Mouse (Mus musculus) ES-E14 (cell line): Measurements from ENCODE around the gene Mtor. TPM values are rescaled to one million over a fixed set of nuclear protein-coding genes. Genes with fewer than 3 reads are reported as not detected.

Source experiments
- DNase-seq: peaks from one replicate; pipeline ENCODE4 v3.0.0-alpha.2; 2013; ENCODE audit warnings: low read depth, low spot score
- H3K27ac ChIP-seq: 2 replicates; pipeline ENCODE4 v1.5.1; 2012; ENCODE audit warnings: low read depth, mild to moderate bottlenecking, low read length, moderate library complexity, mixed read lengths; ENCODE audit not compliant: poor library complexity, insufficient read depth, severe bottlenecking
- H3K36me3 ChIP-seq: 2 replicates; pipeline ENCODE4 v1.6.1; 2012; ENCODE audit warnings: mild to moderate bottlenecking, low read length, moderate library complexity, mixed read lengths; ENCODE audit not compliant: control insufficient read depth, poor library complexity, insufficient read depth, severe bottlenecking
- H3K4me1 ChIP-seq, 2 experiments: fragments of 150-350 bp in 1 of 2; sonication (generic) in 1 of 2; 2 replicates each; pipeline ENCODE4 v1.6.1; 2012; ENCODE audit warnings: low read length in 2 of 2, mild to moderate bottlenecking in 1 of 2, mixed read lengths in 1 of 2; ENCODE audit not compliant: control insufficient read depth in 2 of 2, insufficient read depth in 2 of 2, poor library complexity in 1 of 2
- H3K4me3 ChIP-seq, 2 experiments: fragments of 150-350 bp in 1 of 2; sonication (generic) in 1 of 2; 2 replicates each; pipeline ENCODE4 v1.5.1; 2012; ENCODE audit warnings: low read length in 2 of 2, low read depth in 1 of 2, mild to moderate bottlenecking in 1 of 2, mixed read lengths in 1 of 2; ENCODE audit not compliant: insufficient read depth in 1 of 2, poor library complexity in 1 of 2, severe bottlenecking in 1 of 2
- H3K9ac ChIP-seq: 2 replicates; pipeline ENCODE4 v1.6.1; 2012; ENCODE audit warnings: low read depth, mild to moderate bottlenecking, low read length, mixed read lengths; ENCODE audit not compliant: poor library complexity, insufficient read depth, severe bottlenecking
- H3K9me3 ChIP-seq: fragments of 150-350 bp; sonication (generic); 2 replicates; pipeline ENCODE4 v1.6.1; 2012; ENCODE audit warnings: low read depth, mild to moderate bottlenecking, low read length; ENCODE audit not compliant: control insufficient read depth, insufficient read depth
- CHD2 ChIP-seq: IDR thresholded peaks from 2 replicates; pipeline ENCODE4 v1.6.1; 2014; ENCODE audit warnings: mild to moderate bottlenecking, low read depth, low read length, inconsistent platforms
- HCFC1 ChIP-seq: IDR thresholded peaks from 2 replicates; pipeline ENCODE4 v1.6.1; 2012; ENCODE audit warnings: low read length, inconsistent platforms, borderline replicate concordance; ENCODE audit not compliant: insufficient read depth
- MAFK ChIP-seq: IDR thresholded peaks from 2 replicates; pipeline ENCODE4 v1.6.1; 2014; ENCODE audit warnings: mild to moderate bottlenecking, low read depth, low read length, inconsistent platforms; ENCODE audit not compliant: insufficient read depth
- ZC3H11A ChIP-seq: IDR thresholded peaks from 2 replicates; pipeline ENCODE4 v1.6.1; 2012; ENCODE audit warnings: low read depth, mild to moderate bottlenecking, inconsistent platforms, low read length, borderline replicate concordance
- ZNF384 ChIP-seq: IDR thresholded peaks from 2 replicates; pipeline ENCODE4 v1.6.1; 2012; ENCODE audit warnings: low read depth, low read length, inconsistent platforms
- in situ Hi-C, 2 experiments: fragments of 600-800 bp; cut with MboI; formaldehyde crosslinking; loops; one replicate each; pipeline ENCODE4 v1.15.1; 2025; ENCODE audit warnings: low sequenced_read_pairs in 2 of 2, inconsistent platforms in 1 of 2; ENCODE audit not compliant: unreplicated experiment in 2 of 2
- total RNA-seq: library from RNA; depleted of rRNA; stranded (reverse); fragments of 300-350 nt; gene quantifications from 2 replicates; pipeline ENCODE4 v1.2.3, GENCODE M21; 2012

Mtor gene
- total RNA-seq, 1 experiment = 37.6 TPM

DNA sequence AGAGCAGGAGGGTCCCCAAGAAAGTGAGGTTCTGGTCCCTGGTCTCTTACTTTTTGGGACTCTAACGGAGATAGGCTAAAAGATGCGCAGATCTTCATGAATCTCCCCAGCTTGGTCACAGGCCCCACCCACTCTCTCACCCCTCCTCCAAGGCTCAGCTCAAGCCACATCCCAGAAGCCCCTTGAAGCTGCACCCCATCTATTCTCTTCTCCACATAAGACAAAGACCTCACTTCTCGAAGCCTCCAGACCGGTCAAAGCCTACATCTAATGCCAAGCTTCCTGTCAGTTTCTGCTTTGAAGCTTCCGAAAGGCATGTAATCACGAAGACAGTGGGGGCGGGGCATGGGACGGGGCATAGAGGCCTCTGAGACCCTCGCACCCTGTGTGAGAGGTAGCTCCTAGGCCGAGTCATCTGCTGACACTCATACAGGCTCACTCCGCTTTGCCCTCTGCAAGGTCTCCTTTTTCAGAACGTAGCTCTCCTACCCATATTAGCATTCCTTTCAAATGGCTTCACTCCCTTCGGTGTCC lies 43.1 kb upstream of the Mtor start:
- Histone ChIP-seq H3K9me3 (no peaks in the 10 kb centered on the region), H3K4me1 (peaks cover 0 to 17% of the 10 kb centered on the region in 2 experiments; a peak in 2 of 4 replicates), H3K36me3 (no peaks in the 10 kb centered on the region), H3K9ac (no peak overlapping the region), H3K4me3 (peak overlapping the region; percentile 27 to 37; a peak in 3 of 4 replicates), H3K27ac (no peak overlapping the region)
- in situ Hi-C loops = no loop called here
- TF ChIP-seq ZC3H11A (no peak), HCFC1 (no peak), CHD2 (no peak), ZNF384 (no peak), MAFK (no peak)
- DNase-seq = peak; percentile 48

DNA sequence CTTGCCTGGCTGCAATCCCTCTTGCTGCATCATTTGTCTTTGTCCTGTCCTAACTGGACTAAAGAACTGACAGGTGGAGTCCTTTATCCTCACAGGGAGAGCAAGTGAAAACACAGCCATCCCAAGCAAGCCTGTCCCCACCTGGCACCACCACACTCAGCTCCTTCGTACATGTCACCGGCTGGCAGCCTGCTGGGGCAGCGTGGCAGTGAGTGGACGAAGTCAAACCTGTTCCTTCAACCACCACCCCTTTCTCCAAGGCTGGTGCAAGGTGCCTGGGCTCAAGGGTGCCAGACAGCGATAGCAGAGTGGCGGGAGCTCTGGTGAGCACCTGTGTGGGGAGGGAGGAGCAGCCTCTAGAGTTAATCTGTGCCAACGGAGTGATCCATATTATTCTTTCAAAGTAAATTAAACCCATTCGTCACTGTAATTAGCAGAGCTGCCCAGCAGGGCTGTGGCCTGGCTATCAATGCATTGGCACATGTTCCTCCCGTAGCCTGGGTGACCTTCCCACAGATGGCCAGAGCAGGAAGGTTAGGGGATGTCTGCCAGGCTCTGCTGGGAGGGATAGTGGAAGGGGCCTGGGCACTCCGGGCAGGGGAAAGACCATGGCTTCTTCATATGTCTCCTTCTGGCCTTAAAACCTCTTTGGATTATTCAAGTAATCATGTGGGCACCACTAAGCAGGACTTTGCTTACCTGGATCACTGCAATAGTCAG lies 40.0 kb upstream of the Mtor start:
- Histone ChIP-seq H3K4me3 (no peak overlapping the region), H3K4me1 (peaks cover 0 to 17% of the 10 kb centered on the region in 2 experiments; a peak in 2 of 4 replicates), H3K9ac (no peak overlapping the region), H3K9me3 (no peaks in the 10 kb centered on the region), H3K27ac (no peak overlapping the region), H3K36me3 (no peaks in the 10 kb centered on the region)
- DNase-seq = no peak
- in situ Hi-C loops = no loop called here
- TF ChIP-seq ZNF384 = no peak
- no peak for TF ChIP-seq ZC3H11A
- no peak for TF ChIP-seq MAFK
- no peak for TF ChIP-seq CHD2

DNA sequence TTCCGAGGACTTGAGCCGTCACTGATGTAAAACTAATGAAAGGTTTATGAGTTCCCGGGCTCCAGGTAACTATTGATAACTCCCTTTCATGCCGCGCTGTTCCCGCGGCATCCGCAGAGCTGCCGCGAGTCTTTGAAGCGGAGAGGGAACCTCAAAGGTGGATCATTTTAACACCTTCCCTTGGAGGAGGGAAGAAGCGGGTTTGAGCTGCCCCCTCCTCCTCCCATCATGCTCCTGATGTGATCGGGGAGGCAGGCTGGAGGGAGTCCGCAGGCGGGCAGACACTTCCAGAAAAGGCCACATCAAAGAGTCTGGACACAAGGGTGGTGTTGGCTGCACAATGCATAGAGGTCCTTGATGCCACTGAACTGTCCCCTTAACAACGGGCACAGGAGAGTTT lies 32.8 kb upstream of the Mtor start:
- Histone ChIP-seq H3K9me3 (no peaks in the 10 kb centered on the region), H3K4me1 (no peaks in the 10 kb centered on the region), H3K9ac (no peak overlapping the region), H3K4me3 (no peak overlapping the region), H3K27ac (no peak overlapping the region), H3K36me3 (no peaks in the 10 kb centered on the region)
- no peak for DNase-seq
- in situ Hi-C loops = no loop called here
- TF ChIP-seq ZNF384 (no peak), HCFC1 (no peak), MAFK (no peak), CHD2 (no peak), ZC3H11A (no peak)

DNA sequence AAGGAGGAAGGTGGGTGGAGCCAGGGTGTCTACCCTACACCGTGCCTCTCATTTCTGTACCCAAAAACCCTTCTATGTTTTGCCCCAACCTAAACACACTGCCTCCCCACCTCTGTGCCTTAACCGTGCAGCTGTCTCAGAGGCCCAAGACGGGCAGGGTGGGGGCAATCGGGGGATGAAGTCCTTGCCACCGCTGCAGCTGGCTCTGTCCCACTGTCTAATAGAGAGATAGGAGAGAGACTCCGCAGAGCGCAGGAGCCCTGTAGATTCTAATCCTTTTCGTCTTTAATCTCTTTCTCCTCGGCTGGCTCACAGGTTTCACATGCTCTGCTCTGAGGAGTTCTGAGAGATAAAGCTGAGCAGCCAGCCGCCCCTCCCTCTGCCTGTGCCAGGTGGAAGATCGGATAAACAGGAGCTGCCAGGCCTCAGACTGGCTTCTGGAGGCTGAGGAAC lies 31.3 kb upstream of the Mtor start:
- H3K27ac ChIP-seq = no peak overlapping the region
- TF ChIP-seq ZNF384 = no peak
- no peak for TF ChIP-seq MAFK
- TF ChIP-seq CHD2 = no peak
- no peak for TF ChIP-seq ZC3H11A
- TF ChIP-seq HCFC1 = no peak
- no peaks in the 10 kb centered on the region for H3K9me3 ChIP-seq
- in situ Hi-C loops = no loop called here
- no peaks in the 10 kb centered on the region for H3K36me3 ChIP-seq
- H3K4me3 ChIP-seq = no peak overlapping the region
- H3K9ac ChIP-seq = no peak overlapping the region
- DNase-seq = no peak
- no peaks in the 10 kb centered on the region for H3K4me1 ChIP-seq
